Mouse (Mus musculus) left cerebral cortex, adult 6 months (tissue): ENCODE data around the gene Gm10130. TPM values are rescaled to one million over a fixed set of nuclear protein-coding genes. Genes with fewer than 3 reads are reported as not detected.

Experiments
- long read RNA-seq, 2 experiments: library from polyadenylated mRNA; unstranded; transcript quantifications; one replicate each; pipeline ENCODE4 v2.0.0; 2019 to 2020
- polyA plus RNA-seq: library from polyadenylated mRNA; unstranded; fragments of <200 nt; fragmentation: Nextera tagmentation; gene quantifications from 2 replicates; pipeline ENCODE4 v1.2.3, GENCODE M21; 2021

Gene Gm10130
- 0.65 TPM in 1 of 2 replicates, not detected in the other for polyA plus RNA-seq
- long read RNA-seq, experiment 1, partial matches to known transcripts, result 0 of 15 reads
- long read RNA-seq, experiment 1, other reads (novel, unspliced or antisense), result 15 of 15 reads
- long read RNA-seq, experiment 2, partial matches to known transcripts, result 0 of 2 reads
- long read RNA-seq, experiment 2, other reads (novel, unspliced or antisense), result 2 of 2 reads

DNA sequence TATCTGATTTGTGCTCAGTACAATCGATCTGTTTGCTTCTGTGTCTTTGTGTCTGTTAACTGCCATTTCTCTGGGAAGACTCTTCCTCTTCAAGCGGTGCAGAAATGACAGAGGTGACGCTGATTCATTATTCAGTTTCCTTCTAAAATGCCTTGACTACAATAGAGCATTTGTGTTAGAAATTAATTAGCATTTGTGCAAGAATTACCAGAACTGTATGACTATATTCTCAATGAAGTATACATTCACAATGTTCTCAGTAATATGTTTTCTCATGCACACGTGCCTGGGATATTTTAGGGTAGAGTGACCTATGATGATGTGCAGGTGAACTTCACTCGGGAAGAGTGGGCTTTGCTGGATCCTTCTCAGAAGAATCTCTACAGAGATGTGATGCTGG lies at the start of gene Gm10130:
Gene Gm10130 (plus strand): TSS at position 301 of the 400 bp plus-strand sequence.

DNA sequence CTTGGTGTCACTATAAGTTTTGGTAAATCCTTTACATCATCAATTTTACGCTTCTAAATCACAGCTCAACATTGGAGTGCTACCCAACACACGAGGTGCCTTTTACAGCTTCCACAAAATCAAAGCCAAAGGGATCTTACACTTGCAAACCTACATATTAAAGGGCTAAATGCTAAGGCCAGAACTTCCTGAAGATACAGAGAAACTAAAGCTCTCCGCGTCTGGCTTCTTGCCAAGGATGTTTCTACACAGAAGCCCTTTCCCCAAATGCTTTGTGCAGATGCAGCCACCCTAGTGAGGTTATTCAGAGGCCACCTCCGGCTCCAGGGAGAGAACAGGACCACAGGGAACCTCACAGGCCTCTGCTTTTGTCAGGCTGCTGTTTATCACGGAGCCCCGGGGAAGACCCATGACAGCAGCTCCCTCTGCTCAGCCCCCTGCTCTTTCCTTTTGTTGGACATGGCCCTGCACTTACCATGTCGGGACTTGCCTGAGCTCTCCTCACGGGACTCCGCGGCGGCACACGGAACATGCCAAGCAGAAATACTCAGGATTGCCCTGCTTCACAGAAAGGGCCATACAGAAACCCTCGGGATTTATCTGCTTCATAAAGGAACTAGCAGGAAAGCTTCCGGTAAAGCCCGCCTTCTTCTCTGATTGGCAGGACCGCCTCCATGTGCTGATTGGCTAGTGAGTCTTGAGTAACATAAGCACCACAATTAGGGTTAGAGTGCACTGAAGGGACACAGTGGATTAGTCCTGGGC lies 38.8 kb downstream of the Gm10130 start, which contains the start of gene 3300002I08Rik:
Gene 3300002I08Rik (minus strand): TSS at position 653 of the 765 bp plus-strand sequence.

Other genes with a start within 250 kb of the Gm10130 start
- 6.0 and 9.8 TPM in 2 replicates for gene Zfp120, start 187.0 kb upstream of the Gm10130 start, polyA plus RNA-seq
- not detected in 2 replicates for gene Gm10770, start 144.0 kb upstream of the Gm10130 start, polyA plus RNA-seq
- not detected in 2 replicates for gene Gm14139, start 141.9 kb upstream of the Gm10130 start, polyA plus RNA-seq
- gene Zfp937, start 105.6 kb upstream of the Gm10130 start, polyA plus RNA-seq, result 3.5 and 4.9 TPM in 2 replicates
- gene Gm21994, start 68.1 kb upstream of the Gm10130 start, polyA plus RNA-seq, result 0.63 and 0.90 TPM in 2 replicates
- not detected in 2 replicates for gene Gm14124, start 66.2 kb upstream of the Gm10130 start, polyA plus RNA-seq
- 3.2 and 5.0 TPM in 2 replicates for gene 3300002I08Rik, start 39.1 kb downstream of the Gm10130 start, polyA plus RNA-seq
- 2.5 and 3.4 TPM in 2 replicates for gene Zfp442, start 127.8 kb downstream of the Gm10130 start, polyA plus RNA-seq
- gene Zfp345, start 161.4 kb downstream of the Gm10130 start, polyA plus RNA-seq, result not detected in 2 replicates
- 0.76 and 1.3 TPM in 2 replicates for gene Cst7, start 246.7 kb downstream of the Gm10130 start, polyA plus RNA-seq